Mouse (Mus musculus) forebrain, embryonic 16.5 days (tissue): Measurements from ENCODE around the gene Dhodh. TPM values are rescaled to one million over a fixed set of nuclear protein-coding genes. Genes with fewer than 3 reads are reported as not detected.

Experiments used
- ATAC-seq: fragments of 200-750 bp; cut with Nextera tagmentation; 2 replicates; pipeline ENCODE4 v1.8.0; 2017; ENCODE audit warnings: mild to moderate bottlenecking, moderate library complexity
- H3K27ac ChIP-seq: fragments of 300-500 bp; sonication (generic); 2 replicates; pipeline ENCODE4 v1.5.1; 2014; ENCODE audit warnings: low read length, control low read depth
- H3K27me3 ChIP-seq: fragments of 300-500 bp; sonication (generic); replicated peaks from 2 replicates; pipeline ENCODE4 v1.6.1; 2014; ENCODE audit warnings: low read length; ENCODE audit not compliant: control insufficient read depth, insufficient read depth
- H3K36me3 ChIP-seq: fragments of 300-500 bp; sonication (generic); 2 replicates; pipeline ENCODE4 v1.6.1; 2014; ENCODE audit not compliant: control insufficient read depth, insufficient read depth
- H3K4me1 ChIP-seq: fragments of 300-500 bp; sonication (generic); replicated peaks from 2 replicates; pipeline ENCODE4 v1.6.1; 2014; ENCODE audit warnings: low read length; ENCODE audit not compliant: control insufficient read depth, insufficient read depth
- H3K4me2 ChIP-seq: fragments of 300-500 bp; sonication (generic); 2 replicates; pipeline ENCODE4 v1.6.1; 2014; ENCODE audit warnings: mild to moderate bottlenecking, low read length, control low read depth
- H3K4me3 ChIP-seq: fragments of 300-500 bp; sonication (generic); replicated peaks from 2 replicates; pipeline ENCODE4 v1.5.1; 2014; ENCODE audit warnings: mild to moderate bottlenecking, low read length, control low read depth
- H3K9ac ChIP-seq: fragments of 300-500 bp; sonication (generic); replicated peaks from 2 replicates; pipeline ENCODE4 v1.6.1; 2014; ENCODE audit warnings: low read depth, low read length, control low read depth
- H3K9me3 ChIP-seq: fragments of 300-500 bp; sonication (generic); 2 replicates; pipeline ENCODE4 v1.6.1; 2016; ENCODE audit warnings: low read length; ENCODE audit not compliant: control insufficient read depth
- WGBS: fragments of 180-500 bp; shearing (Covaris S2); extraction: QIAGEN DNeasy Blood & Tissue Kit; methylation state at CpG from one replicate; pipeline ENCODE4 v1.1.7; 2014; 5-methylcytosine and 5-hydroxymethylcytosine counted together
- polyA plus RNA-seq: library from polyadenylated mRNA; unstranded; fragments of >200 nt; fragmentation: Nextera tagmentation; extraction: Ambion mirVana; gene quantifications from 2 replicates; pipeline ENCODE4 v1.2.1, GENCODE M21; 2015

Gene Dhodh
- polyA plus RNA-seq: 35.0 and 35.5 TPM in 2 replicates

DNA sequence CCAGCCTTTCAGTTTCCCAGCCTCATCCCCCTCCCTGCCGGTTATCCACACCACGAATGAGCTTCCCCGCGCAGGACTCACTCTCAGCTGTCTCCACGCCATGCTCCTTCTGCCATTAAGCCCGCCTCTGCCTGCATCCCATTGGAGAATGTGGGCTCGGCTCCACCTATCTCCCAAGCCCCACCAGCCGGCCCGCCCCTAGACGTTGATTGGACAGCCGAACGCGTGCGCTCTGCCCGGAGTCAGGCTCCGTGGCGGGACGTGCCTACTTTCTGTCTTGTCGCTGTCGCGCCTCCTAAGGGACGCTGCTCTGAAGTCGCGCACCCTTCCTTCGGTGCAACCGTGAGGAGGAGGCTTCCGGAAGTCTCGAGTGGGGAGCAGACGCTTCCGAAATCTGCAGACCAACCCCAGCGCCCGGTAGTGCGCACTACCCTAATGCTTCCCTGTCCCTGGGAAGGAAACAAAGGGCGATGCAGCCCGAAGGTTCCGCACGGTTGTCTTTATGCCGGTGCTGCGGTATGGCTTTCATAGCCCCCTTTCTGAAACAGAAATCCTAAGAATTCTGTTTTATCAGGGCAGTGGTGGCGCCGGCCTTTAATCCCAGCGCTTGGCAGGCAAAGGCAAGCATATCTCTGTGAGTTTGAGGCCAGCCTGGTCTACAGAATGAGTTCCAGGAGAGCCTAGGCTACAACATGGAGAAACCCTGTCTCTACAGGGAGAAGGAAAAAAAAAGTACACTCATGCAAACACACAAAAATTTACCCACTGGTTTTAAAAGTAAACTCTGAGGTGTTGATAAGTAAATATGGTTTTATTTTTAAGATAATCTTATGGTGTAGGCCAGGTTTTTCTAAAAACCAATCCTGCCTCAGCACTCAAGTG is at the start of gene Dhodh:
Gene Dhodh (minus strand): TSS at position 403 of the 882 bp plus-strand sequence.
- Histone ChIP-seq H3K9ac (peak within 1 kb of the TSS; percentile 74), H3K4me3 (peak within 1 kb of the TSS; percentile 66), H3K27ac (peak within 1 kb of the TSS; percentile 97), H3K9me3 (no peaks in the 10 kb centered on the region), H3K36me3 (0 out of 2 replicates have a peak, but pooled peaks cover 4% of the 10 kb centered on the region), H3K27me3 (no peaks in the 10 kb centered on the region), H3K4me2 (peak within 1 kb of the TSS; percentile 81), H3K4me1 (peaks cover 13% of the 10 kb centered on the region)
- peak; percentile 99 for ATAC-seq
- WGBS: under 1% methylated on average over 42 of the region's 42 CpGs

DNA sequence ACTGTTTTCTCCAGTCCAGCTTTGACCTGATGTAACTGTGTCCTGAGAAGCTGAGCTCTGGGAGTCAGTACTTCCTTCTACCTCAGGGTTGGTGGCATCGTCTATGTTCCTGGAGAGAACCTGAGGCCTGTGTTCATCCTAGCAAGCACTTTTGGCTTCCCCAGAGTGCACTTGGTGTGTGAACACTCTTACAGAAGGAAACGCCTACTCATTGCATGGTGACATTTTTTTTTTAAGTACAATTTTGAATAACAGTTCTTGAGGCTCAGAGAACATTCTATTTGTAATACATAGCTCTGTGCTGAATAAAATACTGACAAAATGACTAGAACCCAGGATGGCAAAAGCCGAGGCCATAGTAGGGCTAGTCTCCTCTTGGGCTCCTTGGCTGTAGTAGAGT is 48.4 kb upstream of the Dhodh start:
- no peak overlapping the region for H3K27ac ChIP-seq
- no peaks in the 10 kb centered on the region for H3K36me3 ChIP-seq
- no peak overlapping the region for H3K9ac ChIP-seq
- H3K9me3 ChIP-seq: no peaks in the 10 kb centered on the region
- H3K4me1 ChIP-seq: no peaks in the 10 kb centered on the region
- H3K4me3 ChIP-seq: no peak overlapping the region
- no peak for ATAC-seq
- 89% methylated on average over 3 of the region's 3 CpGs for WGBS
- no peaks in the 10 kb centered on the region for H3K27me3 ChIP-seq
- no peak overlapping the region for H3K4me2 ChIP-seq

DNA sequence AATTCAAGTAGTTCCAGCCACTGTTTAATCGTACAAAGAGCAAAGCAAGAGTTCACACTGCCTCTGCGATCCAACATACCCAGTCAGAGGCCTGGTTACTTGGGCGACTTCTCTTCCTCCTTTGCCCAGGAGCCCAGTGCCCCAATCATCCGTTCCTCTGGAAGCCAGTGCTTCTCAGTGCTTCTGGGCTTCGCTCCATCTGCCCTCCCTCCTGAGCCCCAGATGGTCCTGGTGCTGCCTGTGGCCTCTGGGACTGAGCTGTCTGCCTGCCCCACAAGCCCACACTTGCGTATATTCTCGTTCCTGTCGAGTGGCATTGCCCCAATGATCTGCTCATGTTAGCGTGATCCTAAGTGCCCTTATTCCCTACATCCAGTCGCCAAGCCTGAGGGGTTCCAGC is 42.3 kb upstream of the Dhodh start:
- no peak overlapping the region for H3K4me2 ChIP-seq
- 75% methylated on average over 10 of the region's 10 CpGs for WGBS
- no peaks in the 10 kb centered on the region for H3K9me3 ChIP-seq
- no peaks in the 10 kb centered on the region for H3K4me1 ChIP-seq
- H3K9ac ChIP-seq: no peak overlapping the region
- H3K27ac ChIP-seq: no peak overlapping the region
- no peaks in the 10 kb centered on the region for H3K36me3 ChIP-seq
- ATAC-seq: no peak
- no peaks in the 10 kb centered on the region for H3K27me3 ChIP-seq
- no peak overlapping the region for H3K4me3 ChIP-seq

DNA sequence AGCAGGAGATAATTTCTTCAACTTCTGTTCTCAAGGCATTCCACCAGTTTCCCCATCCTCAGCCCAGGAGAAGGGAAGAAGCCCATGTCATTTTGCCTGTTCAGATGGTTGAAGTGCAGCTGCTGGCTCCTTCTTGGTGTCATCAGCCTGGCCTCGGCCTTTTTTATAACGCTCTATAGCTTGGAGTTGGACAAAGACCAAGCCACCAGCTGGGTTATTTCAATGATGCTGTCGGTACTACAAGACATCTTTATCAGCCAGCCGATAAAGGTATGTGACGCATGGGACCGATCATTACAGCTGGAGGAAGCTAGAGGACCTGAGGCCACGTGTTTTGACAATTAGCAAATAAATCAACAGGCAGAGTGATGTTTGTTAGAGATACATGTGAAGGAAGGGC is 40.0 kb upstream of the Dhodh start:
- no peak for ATAC-seq
- no peaks in the 10 kb centered on the region for H3K9me3 ChIP-seq
- no peak overlapping the region for H3K4me3 ChIP-seq
- H3K4me1 ChIP-seq: no peaks in the 10 kb centered on the region
- H3K27ac ChIP-seq: no peak overlapping the region
- no peak overlapping the region for H3K9ac ChIP-seq
- H3K27me3 ChIP-seq: no peaks in the 10 kb centered on the region
- 74% methylated on average over 7 of the region's 7 CpGs for WGBS
- no peaks in the 10 kb centered on the region for H3K36me3 ChIP-seq
- no peak overlapping the region for H3K4me2 ChIP-seq

DNA sequence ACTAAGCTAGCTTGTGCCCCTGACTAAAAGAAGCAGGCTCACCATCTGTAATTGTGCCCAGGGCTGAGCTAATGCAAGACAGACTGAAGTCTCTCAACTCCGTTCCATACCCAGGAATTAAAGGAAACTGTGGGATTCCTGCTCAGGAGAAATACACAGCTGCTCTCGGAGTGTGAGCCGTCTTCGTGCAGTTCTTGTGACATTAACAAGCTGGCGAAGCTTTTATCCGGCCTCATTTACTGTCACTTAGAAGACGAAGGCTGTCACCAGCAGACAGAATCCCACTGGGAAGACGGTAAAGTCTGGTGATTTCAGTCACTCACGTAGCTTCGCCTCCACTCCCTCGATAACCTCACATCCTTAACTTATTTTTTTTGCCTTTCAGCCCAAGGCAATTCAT is 38.9 kb upstream of the Dhodh start:
- no peaks in the 10 kb centered on the region for H3K4me1 ChIP-seq
- no peak overlapping the region for H3K4me3 ChIP-seq
- H3K9me3 ChIP-seq: no peaks in the 10 kb centered on the region
- no peak overlapping the region for H3K27ac ChIP-seq
- 70% methylated on average over 11 of the region's 11 CpGs for WGBS
- H3K4me2 ChIP-seq: no peak overlapping the region
- no peaks in the 10 kb centered on the region for H3K36me3 ChIP-seq
- no peak overlapping the region for H3K9ac ChIP-seq
- no peaks in the 10 kb centered on the region for H3K27me3 ChIP-seq
- no peak for ATAC-seq

DNA sequence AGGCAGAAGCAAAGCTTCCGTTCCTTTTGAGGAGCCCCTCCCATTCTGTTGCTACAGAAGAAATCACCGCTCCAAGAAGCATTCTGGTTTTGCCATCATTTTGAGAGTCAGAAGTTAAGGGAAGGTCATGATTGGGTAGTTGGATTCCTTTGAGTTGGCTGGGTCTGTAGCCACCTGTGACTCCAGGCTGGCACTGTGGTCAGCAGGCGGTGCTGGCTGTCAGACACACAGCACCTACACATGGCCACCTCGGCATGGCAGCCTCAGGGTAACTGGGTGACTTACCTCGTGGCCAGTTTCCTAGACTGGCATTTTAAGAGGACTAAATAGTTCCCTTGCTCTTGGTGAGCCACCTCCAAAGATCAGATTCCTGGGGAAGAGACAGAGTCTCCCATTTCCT is 32.8 kb upstream of the Dhodh start:
- no peaks in the 10 kb centered on the region for H3K9me3 ChIP-seq
- no peak overlapping the region for H3K4me3 ChIP-seq
- no peak overlapping the region for H3K9ac ChIP-seq
- H3K4me2 ChIP-seq: no peak overlapping the region
- H3K36me3 ChIP-seq: no peaks in the 10 kb centered on the region
- ATAC-seq: no peak
- no peak overlapping the region for H3K27ac ChIP-seq
- 79% methylated on average over 5 of the region's 5 CpGs for WGBS
- H3K4me1 ChIP-seq: no peaks in the 10 kb centered on the region
- no peaks in the 10 kb centered on the region for H3K27me3 ChIP-seq

DNA sequence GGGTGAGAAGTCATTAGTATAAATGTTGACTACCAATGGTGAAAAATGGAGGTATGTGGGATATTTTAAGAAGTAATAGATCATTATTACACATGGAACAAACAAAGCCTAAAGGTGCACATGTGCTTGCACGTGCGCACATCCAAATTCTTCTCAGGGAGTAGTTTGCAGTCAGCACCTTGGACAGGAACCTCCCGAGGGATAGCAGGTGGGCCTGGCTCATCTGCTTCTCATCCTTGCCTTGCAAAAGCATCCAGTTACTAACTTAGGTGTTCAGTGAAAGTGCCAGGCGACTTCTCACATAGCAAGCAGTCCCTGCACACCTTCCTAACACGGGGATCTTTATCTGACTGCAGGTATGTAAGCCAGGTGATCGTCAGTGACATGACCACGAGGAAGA is 31.9 kb upstream of the Dhodh start:
- Histone ChIP-seq H3K9ac (no peak overlapping the region), H3K27ac (no peak overlapping the region), H3K36me3 (no peaks in the 10 kb centered on the region), H3K4me1 (no peaks in the 10 kb centered on the region), H3K4me2 (no peak overlapping the region), H3K27me3 (no peaks in the 10 kb centered on the region), H3K9me3 (no peaks in the 10 kb centered on the region), H3K4me3 (no peak overlapping the region)
- ATAC-seq: no peak
- 60% methylated on average over 7 of the region's 7 CpGs for WGBS

DNA sequence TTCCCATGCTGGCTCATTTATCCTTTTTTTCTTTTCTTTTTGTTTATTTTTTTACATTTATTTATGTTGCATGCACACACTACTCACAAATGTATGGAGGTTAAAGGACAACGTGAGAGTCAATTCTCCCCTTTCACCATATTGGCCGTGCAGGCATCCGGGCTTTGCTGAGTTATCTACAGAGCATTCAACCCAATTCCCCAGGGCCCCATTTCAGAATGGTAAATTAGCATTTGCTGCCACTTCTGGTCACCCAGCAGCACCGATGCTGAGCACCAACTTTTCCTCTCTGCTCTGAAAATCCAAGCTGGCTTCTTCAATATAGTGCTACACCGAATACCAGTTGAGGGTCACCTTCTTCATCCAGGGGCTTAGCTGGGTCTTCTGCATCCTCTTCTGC is 30.4 kb upstream of the Dhodh start:
- no peak for ATAC-seq
- Histone ChIP-seq H3K27me3 (no peaks in the 10 kb centered on the region), H3K4me2 (no peak overlapping the region), H3K27ac (no peak overlapping the region), H3K9ac (no peak overlapping the region), H3K4me3 (no peak overlapping the region), H3K36me3 (no peaks in the 10 kb centered on the region), H3K9me3 (no peaks in the 10 kb centered on the region), H3K4me1 (no peaks in the 10 kb centered on the region)
- 83% methylated on average over 5 of the region's 5 CpGs for WGBS

DNA sequence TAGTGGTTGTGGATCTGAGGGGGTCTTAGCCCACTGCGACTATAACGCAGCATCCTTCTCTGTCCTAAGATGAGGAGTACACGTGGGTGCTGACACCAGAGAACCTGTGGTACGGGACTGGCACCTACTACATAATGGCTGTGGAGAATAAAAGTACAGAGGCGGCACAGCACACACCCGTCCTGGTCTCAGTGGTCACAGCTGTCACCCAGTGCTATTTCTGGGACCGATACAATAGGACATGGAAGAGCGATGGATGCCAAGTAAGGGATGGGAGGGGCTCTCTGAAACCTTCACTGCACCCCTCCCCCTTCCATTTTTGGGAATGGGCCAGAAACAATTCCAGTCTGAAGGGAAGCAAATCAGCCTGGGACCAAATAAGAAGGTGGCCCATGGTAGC is 26.7 kb upstream of the Dhodh start:
- no peak for ATAC-seq
- Histone ChIP-seq H3K9ac (no peak overlapping the region), H3K4me1 (no peaks in the 10 kb centered on the region), H3K4me3 (no peak overlapping the region), H3K4me2 (no peak overlapping the region), H3K9me3 (no peaks in the 10 kb centered on the region), H3K36me3 (no peaks in the 10 kb centered on the region), H3K27me3 (no peaks in the 10 kb centered on the region), H3K27ac (no peak overlapping the region)
- 90% methylated on average over 8 of the region's 8 CpGs for WGBS
